Mouse (Mus musculus) heart, adult 10 weeks (tissue): ENCODE measurements around the gene Asb8. TPM values are rescaled to one million over a fixed set of nuclear protein-coding genes. Genes with fewer than 3 reads are reported as not detected.

Experiments used
- polyA plus RNA-seq: library from polyadenylated mRNA; stranded (reverse); fragments of 350-450 nt; fragmentation: Illumina TruSeq; extraction: RNeasy Lipid Tissue Mini Kit (QIAGEN cat#74804); gene quantifications from one replicate; pipeline ENCODE4 v1.2.3, GENCODE M21; 2014; ENCODE audit warnings: low read depth, low replicate concordance

The Asb8 gene
- 96.2 TPM for polyA plus RNA-seq

DNA sequence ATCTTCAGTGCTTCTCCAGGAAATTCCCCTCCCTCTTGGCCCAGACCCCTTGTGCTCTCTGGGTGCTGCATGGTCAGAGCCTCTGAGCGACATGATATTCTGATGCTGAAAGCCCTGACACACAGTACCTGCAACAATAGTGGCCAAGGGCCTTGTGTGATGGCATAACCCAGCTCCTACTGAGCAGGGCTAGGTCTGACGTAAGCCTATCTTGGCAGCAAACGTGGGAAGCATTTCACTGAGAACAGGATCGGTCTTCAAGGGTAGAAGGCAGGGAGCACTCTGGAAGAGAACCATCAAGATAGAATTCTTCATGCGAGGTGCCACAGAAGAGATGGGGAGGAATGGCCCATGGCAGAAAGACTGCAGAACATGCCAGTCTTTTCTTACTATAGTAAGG lies at the start of gene Asb8:
Gene Asb8, minus strand, starts transcription at position 101 of the 400 bp plus-strand sequence.

DNA sequence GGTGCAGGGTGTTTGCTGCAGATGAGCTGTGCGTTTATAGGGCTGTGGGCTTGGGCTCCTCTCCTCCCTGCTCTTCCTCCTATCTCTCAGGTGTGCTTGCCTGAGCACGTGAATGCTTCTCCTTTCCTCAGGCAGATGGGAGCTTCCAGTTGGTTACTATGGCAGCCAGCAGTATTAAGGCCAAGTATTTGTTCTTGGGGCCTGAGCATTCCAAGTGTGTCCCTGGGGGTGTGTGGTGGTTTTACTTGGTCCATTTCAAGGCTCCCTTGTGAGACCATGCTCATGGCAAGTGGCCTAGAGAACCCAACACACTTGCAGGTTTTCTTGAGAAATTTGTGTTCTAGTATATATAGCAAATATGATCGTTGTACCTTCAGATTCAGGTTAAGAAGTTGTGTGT lies 30.0 kb upstream of the Asb8 start, which contains the start of gene Olfr288:
Gene Olfr288, minus strand, starts transcription at position 101 of the 400 bp plus-strand sequence.

GRCm38 (mm10) chr15:98166963-98167644 lies 1.7 kb upstream of the Asb8 start, which contains the start of gene Ccdc184:
Ccdc184 (plus strand) TSS chr15:98167158.

GRCm38 (mm10) chr15:98093121-98094011 lies 72.1 kb downstream of the Asb8 start, which contains the start of gene Senp1:
Senp1 (minus strand) TSS chr15:98093744.

GRCm38 (mm10) chr15:98092372-98093120 lies 72.9 kb downstream of the Asb8 start, which contains the start of gene Pfkm:
Pfkm (plus strand) TSS chr15:98092589.

Other genes starting within 250 kb of the Asb8 start
- 16.1 TPM for gene Tmem106c, start 201.4 kb downstream of the Asb8 start, polyA plus RNA-seq
- gene Col2a1, start 160.9 kb downstream of the Asb8 start, polyA plus RNA-seq: not detected
- gene Pfkm, start 73.0 kb downstream of the Asb8 start, polyA plus RNA-seq: 729 TPM
- gene Senp1, start 71.9 kb downstream of the Asb8 start, polyA plus RNA-seq: 10.9 TPM
- gene Ccdc184, start 1.5 kb upstream of the Asb8 start, polyA plus RNA-seq: 0.42 TPM
- not detected for gene Olfr288, start 29.9 kb upstream of the Asb8 start, polyA plus RNA-seq
- gene Gm44579, start 55.4 kb upstream of the Asb8 start, polyA plus RNA-seq: not detected
- not detected for gene Olfr287, start 55.4 kb upstream of the Asb8 start, polyA plus RNA-seq
- gene Olfr286, start 68.8 kb upstream of the Asb8 start, polyA plus RNA-seq: not detected
- not detected for gene H1fnt, start 91.7 kb upstream of the Asb8 start, polyA plus RNA-seq
- 5.4 TPM for gene Zfp641, start 130.5 kb upstream of the Asb8 start, polyA plus RNA-seq
- gene Olfr285, start 151.7 kb upstream of the Asb8 start, polyA plus RNA-seq: not detected
- gene Olfr284, start 175.4 kb upstream of the Asb8 start, polyA plus RNA-seq: not detected
- gene Olfr283, start 215.3 kb upstream of the Asb8 start, polyA plus RNA-seq: not detected